ENCODE assay signal across 17 mouse cellular contexts in genomic region chr1:166866256-166866655, GRCm38 (mm10).
"Had no signal": no experiment of that assay in that cellular context is flagged by ENCODE, and none has a peak within 500 bp of the region (broad histone marks: within the 10 kb centered on the region; RNA-seq: fewer than 3 reads in every experiment).

No protein-coding gene starts in this region.

- ATAC-seq: hindbrain, embryonic 16.5 days; inflammation-experienced regulatory T-cells, adult 6 months; intestine, embryonic 15.5 days; intestine, postnatal 0 days; liver, postnatal 0 days had no signal

- DNase-seq: gastrocnemius, postnatal 14 days; gastrocnemius, postnatal 36 days; heart, adult 18-20 months; heart, postnatal 10 days; heart, postnatal 4 days; kidney, adult 18-20 months; kidney, adult 8-10 months; kidney, postnatal 10 days; kidney, postnatal 25 days; kidney, postnatal 4 days; liver; liver, embryonic 13.5 days; liver, postnatal 0 days had no signal
